Mouse (Mus musculus) left cerebral cortex, postnatal 10 days (tissue): ENCODE measurements around the gene Pten. TPM values are rescaled to one million over a fixed set of nuclear protein-coding genes. Genes with fewer than 3 reads are reported as not detected.
A peak's percentile ranks its signal among the peaks of the same experiment; 100 is the strongest.

ENCODE experiments used
- DNase-seq, 2 experiments: peaks; one replicate each; pipeline ENCODE4 v3.0.0; 2021 to 2022; ENCODE audit warnings: low spot score in 2 of 2, mixed read lengths in 1 of 2; ENCODE audit errors: extremely low spot score in 1 of 2
- intact Hi-C: fragments of 180-260 bp; cut with DNase I; formaldehyde crosslinking; loops from one replicate; pipeline ENCODE4 v1.15.1; 2025
- total RNA-seq, 2 experiments: library from RNA; stranded (reverse); gene quantifications; 2 replicates each; pipeline ENCODE4 v1.2.3; 2021

Pten gene
- 100 to 1,000 TPM; 156 to 162 TPM for total RNA-seq

DNA sequence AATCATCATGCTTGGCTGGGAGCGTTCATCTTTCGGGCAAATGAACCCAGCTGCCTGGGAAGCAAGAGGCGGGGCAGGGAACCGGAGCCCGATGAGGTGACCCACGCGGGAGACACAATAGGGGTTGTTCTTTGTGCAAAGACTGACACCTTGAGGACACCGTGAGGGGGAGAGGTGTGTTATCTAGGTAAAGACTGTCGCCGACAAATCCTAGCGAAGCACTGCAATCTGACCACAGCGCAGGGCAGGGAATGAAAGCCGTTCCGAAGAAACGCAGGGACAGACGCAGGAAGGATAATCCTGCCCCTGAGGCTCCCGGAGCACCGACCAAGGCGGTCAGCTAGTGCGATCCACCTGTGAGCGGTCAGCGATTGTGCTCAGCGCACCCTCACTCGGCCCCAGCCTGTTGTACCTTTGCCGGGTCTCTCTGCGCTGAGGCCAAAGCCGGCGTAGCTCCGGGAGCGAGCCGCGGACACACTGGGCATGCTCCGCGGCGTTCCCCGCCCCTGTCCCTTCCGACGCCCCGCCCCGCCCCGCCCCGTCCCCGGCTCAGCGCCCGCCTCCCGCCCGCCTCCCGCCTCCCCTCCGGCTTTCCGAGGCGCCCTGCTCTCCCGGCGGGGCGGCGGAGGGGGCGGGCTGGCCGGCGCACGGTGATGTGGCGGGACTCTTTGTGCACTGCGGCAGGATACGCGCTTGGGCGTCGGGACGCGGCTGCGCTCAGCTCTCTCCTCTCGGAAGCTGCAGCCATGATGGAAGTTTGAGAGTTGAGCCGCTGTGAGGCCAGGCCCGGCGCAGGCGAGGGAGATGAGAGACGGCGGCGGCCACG lies at the start of gene Pten:
Gene Pten, plus strand, starts transcription at position 598 of the 826 bp plus-strand sequence.
- DNase-seq = peak; percentile 95 to 99
- intact Hi-C loops = loop anchor here (2.0 to 10.0 kb wide), 5 partner anchors 44 to 608 kb away; no protein-coding TSS in a partner anchor

DNA sequence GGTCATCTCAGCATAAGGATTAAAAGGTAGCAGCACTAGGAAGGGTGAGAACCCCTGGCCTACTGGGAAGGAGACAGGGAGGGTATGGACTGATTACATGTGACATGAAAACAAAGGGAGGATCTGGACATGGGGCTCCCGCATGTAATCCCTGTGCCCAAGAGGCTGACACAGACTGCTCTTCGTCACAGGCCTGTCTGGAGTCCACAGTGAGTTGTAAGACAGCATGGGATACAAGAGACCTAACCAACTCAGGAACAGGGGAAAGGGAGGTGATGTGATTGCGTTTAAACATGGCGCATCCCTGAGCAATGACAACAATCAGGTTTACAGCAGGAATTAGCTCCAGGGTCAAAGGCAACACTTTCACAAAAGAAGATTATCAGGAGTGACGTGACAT lies 48.3 kb upstream of the Pten start:
- intact Hi-C loops = no loop called here
- no peak for DNase-seq

GRCm38 (mm10) chr19:32710288-32710687 lies 47.0 kb upstream of the Pten start:
- intact Hi-C loops = no loop called here

GRCm38 (mm10) chr19:32711761-32712541 lies 45.3 kb upstream of the Pten start:
- intact Hi-C loops = loop anchor here (2.0 kb wide), 2 partner anchors 45 to 655 kb away; partner anchors contain the start of gene Pten
- peak; percentile 83 to 94 for DNase-seq

More at GRCm38 (mm10) chr19:32710288-32710687, 47.0 kb upstream of the Pten start:
- no peak for DNase-seq

DNA sequence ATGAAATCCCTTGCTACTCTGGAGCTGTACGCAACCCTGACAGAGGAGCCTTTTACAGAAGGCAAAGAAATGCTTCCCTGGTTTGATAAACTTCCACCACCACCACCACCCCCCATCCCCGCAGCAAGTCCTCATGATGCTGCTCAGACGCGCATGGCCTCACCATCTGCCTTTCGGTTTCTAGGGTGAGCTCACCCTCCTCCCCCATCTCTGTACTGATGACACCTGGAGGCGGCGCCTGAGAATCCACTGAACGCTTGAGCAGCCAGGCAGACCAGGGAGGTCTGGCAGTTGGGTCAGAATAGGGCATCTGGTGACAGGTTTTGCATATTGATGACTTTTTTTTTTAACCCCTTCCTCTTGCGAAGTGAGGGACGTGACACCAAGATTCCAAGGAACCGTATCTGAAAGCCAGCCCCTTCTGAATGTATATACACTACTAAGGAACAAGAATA lies 44.7 kb upstream of the Pten start:
- intact Hi-C loops = loop anchor here (2.0 kb wide), 2 partner anchors 44 to 654 kb away; partner anchors contain the start of gene Pten

DNA sequence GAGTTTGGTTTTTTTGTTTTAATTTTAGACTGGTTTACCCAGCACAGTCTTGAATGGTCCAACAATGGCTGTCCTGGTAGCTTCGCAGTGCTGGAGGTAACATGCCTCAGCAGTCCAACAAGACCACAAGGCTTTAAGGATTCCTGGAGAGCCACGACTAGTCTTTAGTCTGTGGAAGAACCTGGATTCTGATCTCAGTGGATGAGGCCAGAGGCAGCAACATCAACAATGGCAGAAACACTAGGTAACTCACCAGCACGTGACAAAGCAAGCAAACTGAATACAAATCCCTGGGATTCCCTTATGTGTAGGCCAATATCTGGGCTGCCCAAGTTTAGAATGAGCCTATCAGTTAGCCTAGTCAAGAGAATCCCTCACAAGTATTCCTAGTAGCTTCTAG lies 43.8 kb upstream of the Pten start:
- intact Hi-C loops = loop anchor here (2.0 kb wide), 2 partner anchors 43 to 653 kb away; partner anchors contain the start of gene Pten
- no peak for DNase-seq

More for the DNA sequence above, 44.7 kb upstream of the Pten start:
- DNase-seq = peak; percentile 70 to 83

DNA sequence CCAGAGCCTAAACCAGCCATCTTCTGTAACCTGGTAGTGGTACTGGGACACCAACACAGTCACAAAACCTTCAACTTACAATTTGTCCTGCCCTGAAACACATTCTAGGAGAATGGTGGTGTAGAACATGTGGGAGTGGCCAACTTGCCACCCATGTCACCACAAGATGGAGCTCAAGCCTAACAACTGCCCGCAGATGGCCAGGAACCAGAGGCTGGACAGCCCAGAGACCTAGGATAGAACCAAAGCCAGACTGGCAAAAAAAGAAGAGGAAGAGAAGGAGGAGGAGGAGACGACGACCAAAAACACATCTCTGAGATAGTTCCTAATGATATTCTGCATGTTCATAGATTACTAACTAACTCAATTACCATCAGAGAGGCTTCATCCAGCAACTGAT lies 42.1 kb upstream of the Pten start:
- DNase-seq = peak; percentile 49 to 79
- intact Hi-C loops = loop anchor here (2.0 kb wide), 1 partner anchor 512 kb away; no protein-coding TSS in a partner anchor

- intact Hi-C loops = loop anchor here (2.0 kb wide), 1 partner anchor 511 kb away; no protein-coding TSS in a partner anchor
- DNase-seq = no peak
Observed at GRCm38 (mm10) chr19:32715681-32716080, 41.6 kb upstream of the Pten start.

- DNase-seq = no peak
- intact Hi-C loops = no loop called here
Observed at GRCm38 (mm10) chr19:32717590-32717989, 39.7 kb upstream of the Pten start.

DNA sequence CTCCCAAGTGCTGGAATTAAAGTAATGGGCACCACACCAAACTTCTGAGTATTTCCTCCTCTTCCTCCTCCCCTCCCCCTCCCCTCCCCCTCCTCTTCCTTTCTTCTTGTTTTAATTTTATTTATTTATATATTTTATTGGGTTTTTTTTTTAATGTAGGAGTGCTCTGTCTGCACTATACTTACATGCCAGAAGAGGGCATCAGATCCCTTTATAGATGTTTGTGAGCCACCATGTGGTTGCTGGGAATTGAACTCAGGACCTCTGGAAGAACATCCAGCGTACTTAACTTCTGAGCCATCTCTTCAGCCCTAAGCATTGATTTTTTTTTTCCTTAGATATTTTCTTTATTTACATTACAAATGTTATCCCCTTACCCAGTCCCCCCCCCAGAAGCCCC lies 37.0 kb upstream of the Pten start:
- intact Hi-C loops = no loop called here
- DNase-seq = no peak

GRCm38 (mm10) chr19:32723817-32724216 lies 33.5 kb upstream of the Pten start:
- intact Hi-C loops = no loop called here

DNA sequence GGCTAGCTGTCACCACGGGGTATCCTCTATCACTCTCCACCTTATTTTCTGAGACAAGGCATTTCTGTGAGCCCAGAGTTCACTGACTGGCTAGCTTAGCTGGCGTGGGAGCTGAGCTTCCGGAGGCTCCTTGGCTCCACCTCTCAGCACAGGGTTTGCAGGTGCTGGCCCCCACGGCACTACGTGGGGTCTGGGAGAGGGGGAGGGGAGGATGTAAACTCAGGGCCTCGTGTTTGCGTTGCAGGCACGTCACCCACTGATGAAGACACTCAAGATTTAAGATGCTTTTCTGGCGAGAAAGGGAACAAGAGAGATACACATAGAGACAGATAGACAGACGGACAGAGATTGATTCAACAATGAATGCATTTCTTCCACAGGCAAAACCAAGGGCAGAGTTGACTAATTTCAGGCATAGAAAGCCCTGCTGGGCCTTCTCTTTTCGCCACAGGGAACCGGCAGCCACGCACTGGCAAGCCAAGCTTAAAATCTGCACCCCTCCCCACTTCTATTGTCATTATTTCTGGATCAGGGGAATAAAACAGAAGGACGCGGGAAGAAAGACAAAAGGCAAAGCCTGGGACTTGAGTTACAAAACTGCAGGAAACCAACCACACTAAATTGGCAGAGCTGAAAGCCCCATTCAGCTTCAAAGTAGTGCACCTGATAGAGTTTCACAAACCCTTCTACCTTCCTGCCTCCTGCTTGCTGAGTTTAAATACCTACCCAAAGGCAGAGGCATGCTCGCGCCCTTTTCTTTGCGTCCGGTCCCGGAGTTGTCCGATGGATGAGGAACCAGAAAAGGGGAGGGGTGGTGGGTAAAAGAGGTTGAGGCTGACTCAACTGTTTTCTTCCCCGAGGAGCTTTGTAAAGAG lies 30.6 kb upstream of the Pten start:
- intact Hi-C loops = no loop called here
- no peak for DNase-seq

More at GRCm38 (mm10) chr19:32723817-32724216, 33.5 kb upstream of the Pten start:
- no peak for DNase-seq

GRCm38 (mm10) chr19:32729785-32730184 lies 27.5 kb upstream of the Pten start:
- intact Hi-C loops = no loop called here
- no peak for DNase-seq

DNA sequence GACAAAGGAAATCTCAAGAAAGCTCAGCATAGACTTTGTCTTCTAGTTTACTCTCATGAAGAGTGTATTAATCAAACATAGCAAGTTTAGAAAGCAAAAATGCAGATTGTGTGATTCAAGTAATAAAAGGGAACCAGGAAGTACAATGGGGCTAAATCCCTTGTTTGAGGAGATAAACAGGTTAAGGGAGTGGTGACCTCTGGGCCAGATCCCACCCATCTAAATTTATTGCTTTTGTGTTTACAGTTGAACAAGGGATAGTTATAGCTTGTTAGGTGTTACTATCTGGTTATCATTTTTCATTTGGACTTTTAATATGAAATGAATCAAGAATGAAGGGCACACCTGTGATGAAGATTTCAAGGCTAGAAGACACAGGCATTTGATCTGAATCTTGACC lies 24.4 kb upstream of the Pten start:
- intact Hi-C loops = no loop called here
- no peak for DNase-seq

DNA sequence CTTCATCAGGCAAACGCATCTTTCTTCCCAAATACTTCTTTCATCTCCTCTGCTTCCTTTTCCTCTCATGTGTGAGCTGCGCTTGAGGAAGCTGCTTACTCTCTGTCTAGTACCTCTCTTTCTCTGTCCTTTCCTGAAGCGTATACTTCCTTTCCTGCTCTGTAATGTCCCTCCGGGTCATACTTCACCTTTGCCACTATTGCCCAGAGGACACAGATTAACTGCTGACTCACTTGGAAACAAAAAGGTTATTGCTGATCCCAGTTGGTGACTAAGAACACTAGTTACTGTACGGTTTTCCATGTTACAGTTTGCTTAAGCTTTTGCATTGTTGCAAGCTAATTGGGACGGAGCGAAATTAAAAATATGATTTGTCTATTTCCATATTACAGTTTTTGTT lies 19.5 kb upstream of the Pten start:
- intact Hi-C loops = no loop called here
- no peak for DNase-seq

DNA sequence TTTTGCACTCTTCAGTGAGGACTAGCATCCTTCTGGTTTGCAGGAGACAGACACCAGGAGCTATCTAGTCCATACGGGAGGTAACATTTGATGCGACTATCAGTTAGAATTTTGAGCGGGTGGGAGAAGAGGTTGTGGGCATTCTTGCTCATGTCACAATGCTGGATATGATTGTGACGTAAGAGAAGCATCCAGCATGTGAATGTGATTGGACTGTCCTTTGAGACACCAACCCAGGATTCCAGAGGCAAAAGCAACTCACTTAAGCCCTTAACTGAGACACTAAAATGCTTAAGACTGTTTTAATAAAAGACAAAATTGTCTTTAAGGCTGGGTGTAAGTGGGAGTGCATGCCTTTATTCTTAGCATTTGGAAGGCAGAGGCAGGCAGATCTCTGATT lies 17.6 kb upstream of the Pten start, which contains the start of gene Atad1:
Gene Atad1, minus strand, starts transcription at position 101 of the 400 bp plus-strand sequence.
- intact Hi-C loops = no loop called here
- DNase-seq = no peak

GRCm38 (mm10) chr19:32740641-32741345 lies 16.5 kb upstream of the Pten start:
- intact Hi-C loops = no loop called here
- DNase-seq = no peak

- intact Hi-C loops = no loop called here
- peak in 1 of 2 experiments; percentile 55 for DNase-seq
Observed at GRCm38 (mm10) chr19:32749425-32749824, 7.9 kb upstream of the Pten start.
